Mouse (Mus musculus) heart, adult 2 months (tissue): ENCODE data around the gene Sept10.

Source experiments
- CTCF ChIP-seq: fragments of 200-600 bp; IDR thresholded peaks from 2 replicates; pipeline ENCODE4 v1.8.1; 2022; ENCODE audit warnings: antibody characterized with exemption, mild to moderate bottlenecking, moderate library complexity
- EP300 ChIP-seq: fragments of 200-500 bp; IDR thresholded peaks from 2 replicates; pipeline ENCODE4 v1.6.1; 2011; ENCODE audit warnings: low read depth, low read length, control low read depth; ENCODE audit not compliant: insufficient read depth
- POLR2A ChIP-seq: fragments of 200-500 bp; IDR thresholded peaks from 2 replicates; pipeline ENCODE4 v1.6.1; 2011; ENCODE audit warnings: mild to moderate bottlenecking, low read depth, low read length, control low read depth; ENCODE audit not compliant: insufficient read depth

DNA sequence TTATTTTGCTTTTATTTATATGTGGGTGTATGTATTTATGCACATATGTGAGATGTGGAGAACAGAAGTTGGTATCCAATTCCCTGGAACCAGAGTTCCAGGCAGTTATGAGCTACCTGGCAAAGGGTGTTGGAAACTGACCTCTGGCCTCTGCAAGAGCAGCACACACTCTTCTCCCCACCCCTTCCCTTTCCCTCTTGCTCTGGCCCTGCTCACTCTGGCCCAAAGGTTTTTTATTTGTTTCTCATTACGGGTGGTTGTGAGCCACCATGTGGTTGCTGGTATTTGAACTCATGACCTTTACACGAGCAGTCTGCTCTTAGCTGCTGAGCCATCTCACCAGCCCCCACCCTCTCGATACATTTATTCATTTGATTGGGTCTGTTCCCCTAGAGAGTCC is 47.1 kb upstream of the Sept10 start:
- TF ChIP-seq CTCF, result no peak
- TF ChIP-seq POLR2A, result no peak
- no peak for TF ChIP-seq EP300
